21 mouse cellular contexts compared by ENCODE assay signal in the genomic region with DNA sequence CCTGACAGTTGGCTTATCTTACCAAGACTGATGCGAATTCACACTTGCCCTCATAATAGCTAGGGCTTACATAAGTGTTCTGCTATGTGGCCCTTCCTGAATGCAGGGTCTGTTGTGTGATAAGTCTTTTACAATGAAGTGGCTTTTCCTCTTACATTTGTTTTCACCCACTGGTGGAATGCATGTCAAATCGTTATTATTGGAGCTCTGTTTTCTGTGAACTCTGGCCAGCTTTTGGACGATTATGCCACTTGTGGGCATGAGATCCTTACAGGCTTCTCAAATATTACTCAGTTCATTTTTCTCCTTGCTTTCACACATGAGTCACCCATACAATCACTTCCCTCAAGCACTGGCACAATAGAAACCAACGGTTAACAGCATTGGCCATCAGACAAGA.
DNase-seq lines count a peak whose midpoint lies in the region; ATAC-seq and TF ChIP-seq lines count a peak whose summit lies in the region.
"Had no signal": no experiment of that assay in that cellular context is flagged by ENCODE, and none has a peak within 500 bp of the region (broad histone marks: within the 10 kb centered on the region; RNA-seq: fewer than 3 reads in every experiment).

No protein-coding gene starts in this region.

- WGBS in midbrain, embryonic 14.5 days = 63% methylated on average over 4 of the region's 4 CpGs
- WGBS in midbrain, embryonic 11.5 days = 79% methylated on average over 4 of the region's 4 CpGs
- 36% methylated on average over 4 of the region's 4 CpGs for WGBS in liver, postnatal 0 days (ENCODE audit: insufficient replicate concordance)

- no peak for TF ChIP-seq EP300 in liver, postnatal 0 days (IDR thresholded peaks at IDR 0.05; ENCODE audit: low read depth)

- no peaks in the 10 kb centered on the region for H3K4me1 ChIP-seq in midbrain, embryonic 14.5 days (ENCODE audit: control insufficient read depth, insufficient read depth, low read length)
- no peaks in the 10 kb centered on the region for H3K4me1 ChIP-seq in midbrain, embryonic 11.5 days (ENCODE audit: control insufficient read depth, insufficient read depth, low read length)
- no peaks in the 10 kb centered on the region for H3K4me1 ChIP-seq in liver, postnatal 0 days (ENCODE audit: insufficient read depth)
- H3K4me1 ChIP-seq: forebrain, embryonic 12.5 days; hindbrain, embryonic 10.5 days had no signal

- DNase-seq in midbrain, embryonic 14.5 days = peak; percentile 3
- DNase-seq in midbrain, embryonic 11.5 days (ENCODE audit: low spot score, missing footprints) = no peak
- peak; percentile 29 for DNase-seq in adipocyte (ENCODE audit: low spot score)
- no peak for DNase-seq in cerebellum, postnatal 14 days
- no peak for DNase-seq in liver, postnatal 0 days
- DNase-seq: adrenal gland, postnatal 36 days; cerebellum, adult 18-20 months; gastrocnemius, postnatal 14 days; kidney, adult 8-10 months; kidney, postnatal 14 days; left cerebral cortex, postnatal 4 days; lung, embryonic 14.5 days; retina, postnatal 1 day; thymus, adult 2 months had no signal

- TF ChIP-seq CTCF in liver, postnatal 0 days (IDR thresholded peaks at IDR 0.05; ENCODE audit: low read depth) = no peak

- no peak overlapping the region for H3K4me3 ChIP-seq in midbrain, embryonic 14.5 days (replicated peaks; ENCODE audit: low read depth, low read length)
- H3K4me3 ChIP-seq in midbrain, embryonic 11.5 days (ENCODE audit: low read depth, low read length) = no peak overlapping the region
- no peak overlapping the region for H3K4me3 ChIP-seq in liver, postnatal 0 days (ENCODE audit: low read depth, low read length)
- H3K4me3 ChIP-seq: forebrain, embryonic 12.5 days; hindbrain, embryonic 10.5 days had no signal

- H3K9me3 ChIP-seq in midbrain, embryonic 14.5 days (ENCODE audit: control insufficient read depth, low read length) = no peaks in the 10 kb centered on the region
- H3K9me3 ChIP-seq in midbrain, embryonic 11.5 days (ENCODE audit: control insufficient read depth, low read length) = no peaks in the 10 kb centered on the region
- no peaks in the 10 kb centered on the region for H3K9me3 ChIP-seq in liver, postnatal 0 days (ENCODE audit: low read length)
- H3K9me3 ChIP-seq: forebrain, embryonic 12.5 days; hindbrain, embryonic 10.5 days had no signal

- H3K4me2 ChIP-seq in midbrain, embryonic 14.5 days (ENCODE audit: low read length) = no peak overlapping the region
- H3K4me2 ChIP-seq in midbrain, embryonic 11.5 days = no peak overlapping the region
- no peak overlapping the region for H3K4me2 ChIP-seq in liver, postnatal 0 days (ENCODE audit: low read depth, low read length)
- H3K4me2 ChIP-seq: forebrain, embryonic 12.5 days; liver, embryonic 11.5 days; lung, embryonic 14.5 days had no signal

- no peak overlapping the region for H3K27ac ChIP-seq in midbrain, embryonic 14.5 days (replicated peaks; ENCODE audit: low read depth, low read length)
- no peak overlapping the region for H3K27ac ChIP-seq in midbrain, embryonic 11.5 days (ENCODE audit: low read depth, low read length)
- no peak overlapping the region for H3K27ac ChIP-seq in liver, postnatal 0 days (ENCODE audit: low read depth)
- H3K27ac ChIP-seq: forebrain, embryonic 12.5 days; hindbrain, embryonic 10.5 days; macrophage had no signal

- no peaks in the 10 kb centered on the region for H3K27me3 ChIP-seq in midbrain, embryonic 14.5 days (ENCODE audit: control insufficient read depth, insufficient read depth, low read length)
- H3K27me3 ChIP-seq in midbrain, embryonic 11.5 days (ENCODE audit: control insufficient read depth, insufficient read depth, low read length) = no peaks in the 10 kb centered on the region
- H3K27me3 ChIP-seq in liver, postnatal 0 days (ENCODE audit: insufficient read depth, low read length) = no peaks in the 10 kb centered on the region
- H3K27me3 ChIP-seq: CH12.LX; forebrain, embryonic 12.5 days had no signal

- peak; percentile 14; the same call in 1 of the 2 replicates for ATAC-seq in midbrain, embryonic 14.5 days (ENCODE audit: low FRiP score, low TSS enrichment)
- ATAC-seq in midbrain, embryonic 11.5 days (ENCODE audit: low FRiP score) = no peak
- ATAC-seq in hematopoietic stem cell, adult 5-6 weeks (replicated peaks in 1 of 2; ENCODE audit: insufficient read depth in 1 of 2, low FRiP score in 2 of 2, low TSS enrichment in 1 of 2, low read depth in 1 of 2, poor library complexity in 2 of 2, severe bottlenecking in 2 of 2) = peak; percentile 37 to 45; a peak in 2 of 4 replicates
- ATAC-seq in frontal cortex, adult (ENCODE audit: low TSS enrichment) = no peak
- ATAC-seq in liver, postnatal 0 days = no peak

- no peak overlapping the region for H3K9ac ChIP-seq in midbrain, embryonic 14.5 days (replicated peaks; ENCODE audit: low read length)
- no peak overlapping the region for H3K9ac ChIP-seq in midbrain, embryonic 11.5 days (ENCODE audit: low read length)
- H3K9ac ChIP-seq in liver, postnatal 0 days (replicated peaks) = no peak overlapping the region
- H3K9ac ChIP-seq: forebrain, embryonic 12.5 days; lung, embryonic 14.5 days had no signal

- H3K36me3 ChIP-seq in midbrain, embryonic 14.5 days (ENCODE audit: control insufficient read depth, insufficient read depth, low read length) = no peaks in the 10 kb centered on the region
- H3K36me3 ChIP-seq in midbrain, embryonic 11.5 days (ENCODE audit: control insufficient read depth, insufficient read depth, low read length) = no peaks in the 10 kb centered on the region
- H3K36me3 ChIP-seq in liver, postnatal 0 days (replicated peaks; ENCODE audit: insufficient read depth, low read length) = no peaks in the 10 kb centered on the region
- H3K36me3 ChIP-seq: forebrain, embryonic 12.5 days; hindbrain, embryonic 10.5 days had no signal

Comparison
In these comparisons a context has a peak if more than half of its experiments do, and no peak if none do; other contexts are left out.
1. ATAC-seq: peak in midbrain, embryonic 14.5 days (single experiment) and hematopoietic stem cell, adult 5-6 weeks (2 of 2); none in midbrain, embryonic 11.5 days (single experiment), frontal cortex, adult (single experiment) and liver, postnatal 0 days (single experiment).
2. DNase-seq: peak in midbrain, embryonic 14.5 days (single experiment) and adipocyte (single experiment); none in midbrain, embryonic 11.5 days (single experiment), cerebellum, postnatal 14 days (0 of 2) and liver, postnatal 0 days (single experiment).